Mouse (Mus musculus) heart, embryonic 14.5 days (tissue): ENCODE results near the gene Senp6. TPM values are rescaled to one million over a fixed set of nuclear protein-coding genes. Genes with fewer than 3 reads are reported as not detected.

Experiments used
- ATAC-seq: fragments of 200-750 bp; cut with Nextera tagmentation; 2 replicates; pipeline ENCODE4 v1.8.0; 2017; ENCODE audit warnings: low read depth, moderate TSS enrichment; ENCODE audit not compliant: insufficient number of reproducible peaks, insufficient read depth, low FRiP score
- H3K27ac ChIP-seq, 2 experiments: fragments of 200-500 bp in 1 of 2; fragments of 300-500 bp in 1 of 2; sonication (generic) in 1 of 2; replicated peaks in 1 of 2; 2 replicates each; pipeline ENCODE4 v1.5.1; 2012 to 2014; ENCODE audit warnings: low read depth in 2 of 2, low read length in 2 of 2, control low read depth in 1 of 2, mild to moderate bottlenecking in 1 of 2, mixed read lengths in 1 of 2; ENCODE audit not compliant: control insufficient read depth in 1 of 2, insufficient read depth in 1 of 2
- H3K27me3 ChIP-seq: fragments of 300-500 bp; sonication (generic); 2 replicates; pipeline ENCODE4 v1.6.1; 2014; ENCODE audit warnings: mild to moderate bottlenecking, low read length, control low read depth; ENCODE audit not compliant: control insufficient read depth, insufficient read depth
- H3K36me3 ChIP-seq: fragments of 300-500 bp; sonication (generic); 2 replicates; pipeline ENCODE4 v1.6.1; 2014; ENCODE audit warnings: mild to moderate bottlenecking, control low read depth, low read length, mixed read lengths; ENCODE audit not compliant: control insufficient read depth, insufficient read depth
- H3K4me1 ChIP-seq, 2 experiments: fragments of 200-500 bp in 1 of 2; fragments of 300-500 bp in 1 of 2; sonication (generic) in 1 of 2; 2 replicates each; pipeline ENCODE4 v1.6.1; 2012 to 2014; ENCODE audit warnings: low read length in 2 of 2, control low read depth in 1 of 2, mixed read lengths in 1 of 2; ENCODE audit not compliant: control insufficient read depth in 2 of 2, insufficient read depth in 2 of 2
- H3K4me2 ChIP-seq: fragments of 300-500 bp; sonication (generic); 2 replicates; pipeline ENCODE4 v1.6.1; 2014; ENCODE audit warnings: mild to moderate bottlenecking, low read length
- H3K4me3 ChIP-seq, 2 experiments: fragments of 200-500 bp in 1 of 2; fragments of 300-500 bp in 1 of 2; sonication (generic) in 1 of 2; 2 replicates each; pipeline ENCODE4 v1.5.1; 2012 to 2014; ENCODE audit warnings: low read length in 2 of 2, mild to moderate bottlenecking in 2 of 2, control low read depth in 1 of 2, low read depth in 1 of 2, moderate library complexity in 1 of 2; ENCODE audit not compliant: control insufficient read depth in 1 of 2, insufficient read depth in 1 of 2
- H3K9ac ChIP-seq: fragments of 300-500 bp; sonication (generic); 2 replicates; pipeline ENCODE4 v1.6.1; 2014; ENCODE audit warnings: mild to moderate bottlenecking, low read length
- H3K9me3 ChIP-seq: fragments of 300-500 bp; sonication (generic); 2 replicates; pipeline ENCODE4 v1.6.1; 2016; ENCODE audit warnings: low read length, control low read depth; ENCODE audit not compliant: control insufficient read depth
- WGBS: fragments of 180-500 bp; shearing (Covaris S2); extraction: QIAGEN DNeasy Blood & Tissue Kit; methylation state at CpG from one replicate; pipeline ENCODE4 v1.1.7; 2014; 5-methylcytosine and 5-hydroxymethylcytosine counted together
- polyA plus RNA-seq: library from polyadenylated mRNA; unstranded; fragments of >200 nt; fragmentation: Nextera tagmentation; extraction: Ambion mirVana; gene quantifications from 2 replicates; pipeline ENCODE4 v1.2.1, GENCODE M21; 2014

The Senp6 gene
- polyA plus RNA-seq, 1 experiment from 2014 or later: 51.7 TPM

GRCm38 (mm10) chr9:80181692-80182091, 115.0 kb downstream of the Senp6 start:
- Histone ChIP-seq H3K4me1 (peaks cover 7 to 11% of the 10 kb centered on the region in 2 experiments), H3K36me3 (no peaks in the 10 kb centered on the region), H3K9ac (no peak overlapping the region), H3K9me3 (no peaks in the 10 kb centered on the region), H3K4me3 (no peak overlapping the region), H3K27me3 (no peaks in the 10 kb centered on the region), H3K4me2 (no peak overlapping the region), H3K27ac (no peak overlapping the region)
- 51% methylated on average over 1 of the region's 1 CpGs for WGBS
- no peak for ATAC-seq

GRCm38 (mm10) chr9:80184138-80184537, 117.4 kb downstream of the Senp6 start:
- 88% methylated on average over 5 of the region's 5 CpGs for WGBS
- Histone ChIP-seq H3K4me1 (peaks cover 0 to 4% of the 10 kb centered on the region in 2 experiments; a peak in 1 of 4 replicates), H3K9ac (no peak overlapping the region), H3K4me3 (no peak overlapping the region), H3K9me3 (no peaks in the 10 kb centered on the region), H3K27me3 (no peaks in the 10 kb centered on the region), H3K27ac (no peak overlapping the region), H3K4me2 (no peak overlapping the region), H3K36me3 (no peaks in the 10 kb centered on the region)
- ATAC-seq: no peak

- peaks cover 0 to 4% of the 10 kb centered on the region in 2 experiments; a peak in 1 of 4 replicates for H3K4me1 ChIP-seq
- no peaks in the 10 kb centered on the region for H3K36me3 ChIP-seq
- H3K4me2 ChIP-seq: no peak overlapping the region
- no peak overlapping the region for H3K9ac ChIP-seq
- H3K4me3 ChIP-seq: no peak overlapping the region
- H3K27ac ChIP-seq: no peak overlapping the region
- 45% methylated on average over 3 of the region's 3 CpGs for WGBS
- ATAC-seq: no peak
- no peaks in the 10 kb centered on the region for H3K9me3 ChIP-seq
- no peaks in the 10 kb centered on the region for H3K27me3 ChIP-seq
Measured at GRCm38 (mm10) chr9:80185737-80186136, 119.0 kb downstream of the Senp6 start.

- WGBS: 92% methylated on average over 8 of the region's 8 CpGs
- Histone ChIP-seq H3K4me2 (no peak overlapping the region), H3K36me3 (no peaks in the 10 kb centered on the region), H3K9me3 (no peaks in the 10 kb centered on the region), H3K27me3 (no peaks in the 10 kb centered on the region), H3K9ac (no peak overlapping the region), H3K4me1 (no peaks in the 10 kb centered on the region; a peak in 1 of 4 replicates), H3K27ac (no peak overlapping the region), H3K4me3 (no peak overlapping the region)
- no peak for ATAC-seq
Measured at GRCm38 (mm10) chr9:80186693-80187092, 120.0 kb downstream of the Senp6 start.

- no peak for ATAC-seq
- H3K4me2 ChIP-seq: no peak overlapping the region
- WGBS: 52% methylated on average over 5 of the region's 5 CpGs
Measured at GRCm38 (mm10) chr9:80188324-80188893, 121.7 kb downstream of the Senp6 start.

GRCm38 (mm10) chr9:80191240-80191639, 124.5 kb downstream of the Senp6 start:
- H3K9ac ChIP-seq: no peak overlapping the region
- ATAC-seq: no peak
- H3K9me3 ChIP-seq: no peaks in the 10 kb centered on the region
- WGBS: 85% methylated on average over 6 of the region's 6 CpGs
- no peaks in the 10 kb centered on the region for H3K36me3 ChIP-seq
- H3K4me2 ChIP-seq: no peak overlapping the region
- no peak overlapping the region for H3K27ac ChIP-seq
- no peaks in the 10 kb centered on the region for H3K27me3 ChIP-seq
- peaks cover 5 to 22% of the 10 kb centered on the region in 2 experiments for H3K4me1 ChIP-seq
- H3K4me3 ChIP-seq: no peak overlapping the region

More at GRCm38 (mm10) chr9:80188324-80188893, 121.7 kb downstream of the Senp6 start:
- H3K27ac ChIP-seq: no peak overlapping the region
- H3K36me3 ChIP-seq: no peaks in the 10 kb centered on the region
- H3K4me1 ChIP-seq: peaks cover 5 to 13% of the 10 kb centered on the region in 2 experiments
- H3K9ac ChIP-seq: no peak overlapping the region
- no peaks in the 10 kb centered on the region for H3K27me3 ChIP-seq
- H3K9me3 ChIP-seq: no peaks in the 10 kb centered on the region
- H3K4me3 ChIP-seq: no peak overlapping the region

- Histone ChIP-seq H3K9ac (no peak overlapping the region), H3K4me2 (peak overlapping the region; percentile 48)
- 0 out of 2 replicates have a peak, but pooled peaks have one; percentile 17 for ATAC-seq
Measured at GRCm38 (mm10) chr9:80192324-80192723, 125.6 kb downstream of the Senp6 start.

GRCm38 (mm10) chr9:80194446-80194845, 127.7 kb downstream of the Senp6 start:
- Histone ChIP-seq H3K9me3 (no peaks in the 10 kb centered on the region), H3K36me3 (no peaks in the 10 kb centered on the region), H3K27ac (no peak overlapping the region), H3K4me2 (no peak overlapping the region), H3K9ac (no peak overlapping the region), H3K4me3 (no peak overlapping the region), H3K27me3 (no peaks in the 10 kb centered on the region), H3K4me1 (peaks cover 5 to 27% of the 10 kb centered on the region in 2 experiments)
- no peak for ATAC-seq
- 58% methylated on average over 6 of the region's 6 CpGs for WGBS

More at GRCm38 (mm10) chr9:80192324-80192723, 125.6 kb downstream of the Senp6 start:
- Histone ChIP-seq H3K4me1 (peaks cover 5 to 27% of the 10 kb centered on the region in 2 experiments), H3K9me3 (no peaks in the 10 kb centered on the region), H3K27me3 (no peaks in the 10 kb centered on the region), H3K4me3 (no peak overlapping the region), H3K27ac (peak overlapping the region in 1 of 2 experiments; percentile 62; a peak in 2 of 4 replicates), H3K36me3 (no peaks in the 10 kb centered on the region)
- 51% methylated on average over 10 of the region's 10 CpGs for WGBS
